Mouse (Mus musculus): ENCODE data around the gene Ppp1r14b.
"Not testable (repeated sequence)": the region's sequence is repeated elsewhere in the genome, so short reads cannot be mapped to it uniquely, and the experiment has no call there.

Ppp1r14b gene

GRCm38 (mm10) chr19:6977759-6978638 is 3.2 kb downstream of the Ppp1r14b start:
- DNase-seq = no peak

- DNase-seq = no peak
Measured at GRCm38 (mm10) chr19:6978639-6978974, 3.8 kb downstream of the Ppp1r14b start.

- peak in 1 of 2 experiments; percentile 53 for DNase-seq
Measured at GRCm38 (mm10) chr19:6979001-6979479, 4.3 kb downstream of the Ppp1r14b start.

- DNase-seq = peak; percentile 99 to 100
Measured at GRCm38 (mm10) chr19:6979486-6980380, 5.0 kb downstream of the Ppp1r14b start.

GRCm38 (mm10) chr19:6980381-6981093 is 5.8 kb downstream of the Ppp1r14b start, which contains the start of gene Fkbp2:
Fkbp2 (minus strand) TSS chr19:6980501.
- peak; percentile 99 for DNase-seq

- DNase-seq = no peak
Measured at GRCm38 (mm10) chr19:6981465-6981864, 6.7 kb downstream of the Ppp1r14b start.

- no peak for DNase-seq
Measured at GRCm38 (mm10) chr19:6983621-6984020, 8.9 kb downstream of the Ppp1r14b start.

GRCm38 (mm10) chr19:6985300-6985699 is 10.5 kb downstream of the Ppp1r14b start:
- no peak for DNase-seq

- DNase-seq = no peak
Measured at GRCm38 (mm10) chr19:6985951-6986708, 11.4 kb downstream of the Ppp1r14b start.

GRCm38 (mm10) chr19:6987061-6987903 is 12.5 kb downstream of the Ppp1r14b start, which contains the start of gene Vegfb:
Vegfb (minus strand) TSS chr19:6987651.
- DNase-seq = peak; percentile 73 to 78

GRCm38 (mm10) chr19:6987904-6988285 is 13.1 kb downstream of the Ppp1r14b start:
- no peak for DNase-seq

- no peak for DNase-seq
Measured at GRCm38 (mm10) chr19:6989251-6989650, 14.5 kb downstream of the Ppp1r14b start.

- DNase-seq = no peak
Measured at GRCm38 (mm10) chr19:6990712-6991111, 15.9 kb downstream of the Ppp1r14b start.

- DNase-seq = not testable (repeated sequence)
Measured at GRCm38 (mm10) chr19:6991166-6991565, 16.4 kb downstream of the Ppp1r14b start.

- DNase-seq = peak; percentile 95 to 96
Measured at GRCm38 (mm10) chr19:6992011-6992858, 17.5 kb downstream of the Ppp1r14b start, which contains the start of gene Dnajc4. Dnajc4 (minus strand) TSS chr19:6992572.

GRCm38 (mm10) chr19:6993011-6993770 is 18.4 kb downstream of the Ppp1r14b start:
- DNase-seq = no peak

- DNase-seq = no peak
Measured at GRCm38 (mm10) chr19:6994002-6994401, 19.2 kb downstream of the Ppp1r14b start.

- DNase-seq = no peak
Measured at GRCm38 (mm10) chr19:6994489-6994888, 19.7 kb downstream of the Ppp1r14b start.
